Mouse (Mus musculus) ovary, adult 18-20 months (tissue): ENCODE data around the gene Prkca.

Source experiments
- DNase-seq: peaks from one replicate; pipeline ENCODE4 v3.0.0; 2022; ENCODE audit warnings: low spot score, mixed read lengths

Gene Prkca

DNA sequence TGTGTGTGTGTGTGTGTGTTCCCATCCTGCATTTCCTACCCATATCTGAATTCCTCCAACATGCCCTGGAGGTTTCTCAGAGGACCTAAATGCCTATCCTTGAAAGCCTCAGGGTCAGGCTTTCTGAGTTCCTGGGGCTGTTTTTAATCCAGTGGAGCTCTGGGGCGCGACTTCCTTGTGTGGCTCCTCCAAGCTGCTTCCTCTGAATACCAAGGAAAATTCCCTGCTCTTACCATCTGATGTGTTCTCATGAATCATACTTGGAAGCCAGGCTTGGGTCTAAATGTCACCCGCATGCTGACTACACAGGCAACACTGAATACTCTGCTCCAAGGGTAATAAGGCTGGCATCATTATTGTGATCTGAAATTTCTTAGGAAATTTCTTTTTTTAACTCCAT is 279.3 kb downstream of the Prkca start:
- DNase-seq = no peak

DNA sequence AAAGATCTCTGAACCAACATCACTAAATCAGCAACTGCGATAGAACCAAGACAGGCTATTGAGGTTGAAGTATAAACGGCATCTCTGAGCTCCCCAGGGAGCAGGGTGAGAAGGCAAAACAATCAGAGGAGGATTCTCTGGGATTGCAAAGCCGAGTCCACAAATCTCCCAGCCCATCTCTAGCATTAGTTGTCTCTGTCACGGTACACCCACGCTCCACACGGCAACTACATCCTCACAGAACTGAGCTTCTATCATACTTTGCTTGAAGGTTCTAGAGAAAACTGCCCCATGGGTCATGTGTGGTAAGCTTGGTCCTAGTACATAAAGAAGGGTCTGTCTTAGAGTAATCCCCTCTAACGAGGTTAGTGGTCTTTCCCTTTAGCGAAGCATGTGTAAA is 280.6 kb downstream of the Prkca start:
- DNase-seq = no peak

- no peak for DNase-seq
Observed at GRCm38 (mm10) chr11:108061571-108062479, 281.9 kb downstream of the Prkca start.

DNA sequence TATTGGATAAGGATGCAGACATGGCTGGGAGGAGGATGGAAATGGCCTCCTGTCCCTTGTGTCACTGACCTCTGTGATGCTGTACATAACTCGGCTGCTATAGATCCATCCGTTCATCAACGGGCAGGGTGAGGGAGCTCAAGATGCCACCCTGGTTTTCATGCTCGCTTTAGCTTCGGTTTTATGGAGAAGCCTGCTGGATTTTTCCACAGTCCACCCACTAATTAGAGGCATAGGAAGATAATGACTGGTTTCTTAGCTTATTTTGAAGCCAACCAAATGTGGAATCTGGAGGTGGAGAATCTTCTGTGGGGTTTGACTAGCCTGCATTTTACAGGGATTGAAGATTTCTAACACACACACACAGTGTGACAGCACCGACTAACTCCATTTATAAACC is 286.6 kb downstream of the Prkca start:
- DNase-seq = no peak

GRCm38 (mm10) chr11:108054647-108055046 is 289.1 kb downstream of the Prkca start:
- DNase-seq = no peak

DNA sequence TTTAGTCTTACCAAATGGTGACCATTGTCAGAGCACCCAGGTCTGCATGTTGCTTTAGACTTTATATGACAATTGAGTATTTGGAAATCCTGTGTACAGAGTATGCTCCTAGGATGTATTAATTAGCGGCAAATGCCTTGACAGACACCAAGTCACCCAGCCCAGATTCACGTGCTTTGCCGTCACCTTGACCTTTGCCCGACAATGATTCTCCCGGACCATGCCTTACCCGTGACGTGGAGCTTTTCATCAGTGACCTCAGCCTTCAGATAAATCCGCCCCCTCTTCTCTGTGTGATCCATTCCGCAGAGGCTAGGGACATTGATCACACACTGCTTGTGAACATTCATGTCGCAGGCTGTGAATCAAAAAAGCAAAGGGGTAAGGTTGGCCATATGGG is 290.0 kb downstream of the Prkca start:
- DNase-seq = no peak

DNA sequence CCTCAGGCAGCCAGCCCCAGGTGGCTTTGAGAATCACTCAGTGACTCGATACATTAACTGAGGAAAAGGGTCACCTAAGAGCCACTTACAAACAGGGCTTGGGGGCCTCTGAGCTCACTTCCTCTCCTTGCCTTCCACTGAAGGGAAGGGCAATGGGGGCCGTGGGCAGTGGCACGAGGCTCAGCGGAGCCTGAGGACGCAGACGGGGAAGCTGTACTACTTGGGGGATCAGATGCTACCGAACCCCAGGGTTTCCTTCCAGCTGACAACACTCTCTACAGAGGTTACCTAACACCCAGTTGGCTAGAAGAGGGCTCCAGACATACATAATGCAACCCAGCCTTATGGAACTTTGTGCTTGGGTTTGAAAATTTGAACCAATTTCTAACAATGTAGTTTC is 302.1 kb downstream of the Prkca start:
- no peak for DNase-seq

DNA sequence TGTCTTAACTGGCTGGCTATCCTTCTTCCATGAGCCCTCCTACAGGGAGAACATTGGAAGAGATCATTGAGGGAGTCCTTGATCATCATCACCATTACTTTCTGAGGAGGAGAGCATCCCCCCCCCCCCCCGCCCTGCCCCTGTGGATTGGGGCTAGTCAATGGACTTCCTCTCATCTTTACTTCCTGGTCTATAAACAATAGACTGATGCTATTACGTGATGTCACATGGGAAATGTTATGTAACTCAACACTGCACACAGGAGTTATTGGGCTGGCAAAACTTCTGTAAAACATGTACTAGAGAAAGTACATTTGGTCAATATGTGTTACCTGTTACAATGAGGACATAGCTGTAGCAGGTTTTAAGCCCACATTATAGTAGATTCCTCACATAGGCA is 302.9 kb downstream of the Prkca start:
- DNase-seq = no peak

DNA sequence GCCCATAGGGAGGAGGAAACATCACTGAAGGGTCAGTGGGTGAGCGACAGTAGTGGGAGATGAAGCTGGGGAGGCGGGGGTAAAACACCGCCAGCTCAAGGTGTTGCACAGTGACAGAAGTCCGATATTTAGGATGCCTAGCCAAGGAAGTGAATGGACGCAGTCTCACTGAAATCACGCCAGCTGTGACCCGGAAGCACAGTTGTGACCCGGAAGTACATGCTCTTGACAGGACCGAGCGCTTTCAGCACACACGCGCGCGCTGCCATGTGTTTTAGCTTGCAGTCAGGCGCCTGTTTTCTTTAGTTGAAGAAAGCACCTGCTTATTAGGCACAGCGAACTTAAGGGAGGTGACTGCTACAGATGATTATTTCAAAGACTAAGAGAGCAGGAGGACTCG is 304.0 kb downstream of the Prkca start:
- no peak for DNase-seq

- DNase-seq = no peak
Observed at GRCm38 (mm10) chr11:108038989-108039388, 304.7 kb downstream of the Prkca start.

DNA sequence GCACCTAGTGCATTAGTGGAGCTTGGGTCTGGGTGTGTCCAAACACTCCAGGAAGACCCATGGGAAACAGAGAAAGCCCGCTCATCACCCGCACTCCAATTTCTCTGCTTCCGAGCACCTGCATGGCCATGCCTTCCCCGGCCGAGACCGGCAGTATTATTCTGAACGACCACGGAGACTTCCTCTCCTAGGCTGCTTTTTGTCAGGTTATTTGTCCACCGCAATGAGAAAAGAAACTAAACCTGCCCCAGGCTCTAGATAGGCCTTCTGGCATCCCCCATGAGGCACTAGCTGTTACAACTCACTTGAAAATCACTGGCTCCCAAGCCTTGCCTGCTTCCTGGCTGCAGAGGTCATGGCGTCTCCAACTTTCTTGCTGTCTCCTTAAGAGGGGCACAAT is 307.4 kb downstream of the Prkca start:
- DNase-seq = no peak

DNA sequence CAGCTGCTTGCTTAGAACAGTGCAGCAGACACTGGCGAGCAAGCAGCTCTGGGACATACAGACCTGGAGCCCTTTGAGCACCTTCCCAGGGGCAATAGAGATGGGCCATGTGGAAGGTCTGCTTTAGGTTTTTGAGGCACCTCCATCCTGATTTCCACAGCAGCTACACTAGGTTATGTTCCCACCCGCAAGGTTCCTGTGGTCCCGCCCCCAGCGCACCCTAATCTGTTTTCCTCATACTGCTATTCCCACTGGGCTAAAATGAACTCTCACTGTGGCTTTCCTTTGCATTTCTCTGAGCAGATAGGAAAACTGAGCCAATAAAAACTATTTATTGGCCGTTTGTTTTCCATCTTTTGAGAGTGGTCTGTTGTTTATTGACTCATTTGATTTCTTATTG is 308.0 kb downstream of the Prkca start:
- no peak for DNase-seq

GRCm38 (mm10) chr11:108034376-108034775 is 309.4 kb downstream of the Prkca start:
- DNase-seq = no peak

DNA sequence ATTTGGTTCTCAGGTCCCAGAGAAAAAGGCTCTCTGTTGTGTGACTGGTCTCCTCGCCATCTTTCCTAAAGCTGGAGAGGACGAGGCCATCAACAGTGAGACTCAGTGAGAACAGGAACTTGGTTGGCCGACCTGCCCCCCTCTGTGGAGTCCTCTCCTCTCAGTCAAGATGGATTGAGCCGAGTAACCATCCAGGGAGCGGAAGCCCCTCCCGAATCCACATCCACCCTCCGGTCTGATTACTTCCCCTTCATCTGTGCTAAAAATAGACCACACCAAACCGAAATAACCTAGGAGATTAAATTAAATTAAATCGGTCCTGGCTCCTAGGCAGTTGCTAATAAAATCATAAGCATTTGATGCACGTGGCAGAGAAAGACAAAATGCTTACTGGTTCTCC is 311.2 kb downstream of the Prkca start:
- DNase-seq = no peak

- no peak for DNase-seq
Observed at GRCm38 (mm10) chr11:108030956-108031604, 312.6 kb downstream of the Prkca start.

GRCm38 (mm10) chr11:108029321-108029720 is 314.4 kb downstream of the Prkca start:
- DNase-seq = no peak

DNA sequence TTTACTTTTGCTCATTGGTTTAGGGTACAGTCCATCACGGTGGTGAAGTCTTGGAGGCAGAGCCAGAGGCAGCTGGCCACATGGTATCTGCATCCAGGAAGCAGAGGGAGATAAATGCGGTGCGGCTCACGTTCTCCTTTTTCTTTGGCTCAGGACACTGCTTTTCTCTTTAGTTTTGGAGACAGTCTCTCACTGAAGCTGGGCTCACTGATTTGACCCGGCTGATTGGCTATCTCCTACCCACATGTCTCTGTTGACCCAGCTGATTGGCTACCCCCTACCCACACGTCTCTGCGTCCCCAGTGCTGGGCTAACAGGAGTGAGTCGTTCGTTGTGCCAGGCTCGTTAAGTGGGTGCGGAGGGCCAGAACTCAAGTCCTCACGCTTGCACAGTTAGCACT is 315.3 kb downstream of the Prkca start:
- DNase-seq = peak; percentile 4

DNA sequence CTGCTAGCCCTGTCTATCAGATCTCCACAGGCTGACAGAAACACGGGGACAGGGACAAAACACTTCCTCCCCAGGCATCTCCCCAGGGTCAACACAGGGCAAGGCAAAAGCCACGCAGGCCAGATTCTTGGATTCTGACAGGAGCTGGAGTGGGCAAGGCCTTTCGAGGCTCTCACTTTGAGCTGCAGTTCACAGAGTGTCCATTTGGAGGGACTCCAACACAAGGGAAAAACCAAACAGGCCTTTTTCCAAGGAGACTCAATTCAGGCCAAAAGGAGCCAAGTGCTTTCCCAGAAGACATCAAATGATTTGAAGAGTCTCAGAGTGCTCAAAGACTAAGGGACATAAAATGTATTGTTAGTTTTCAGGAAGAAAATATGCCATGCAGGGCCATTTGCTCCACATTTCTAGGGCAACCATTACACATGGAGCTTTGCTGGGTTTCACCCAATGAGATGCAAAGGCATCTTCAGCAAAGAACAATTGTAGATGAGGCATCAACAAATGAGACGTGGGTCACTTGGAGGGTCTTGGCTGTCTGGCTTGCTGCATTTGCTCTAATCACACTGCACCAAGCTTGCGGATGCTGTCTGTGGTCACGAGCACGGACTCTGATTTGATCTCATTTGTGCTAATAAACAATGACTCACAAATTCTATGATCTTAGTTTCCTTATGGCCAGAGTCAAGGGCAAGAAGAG is 317.9 kb downstream of the Prkca start:
- no peak for DNase-seq

DNA sequence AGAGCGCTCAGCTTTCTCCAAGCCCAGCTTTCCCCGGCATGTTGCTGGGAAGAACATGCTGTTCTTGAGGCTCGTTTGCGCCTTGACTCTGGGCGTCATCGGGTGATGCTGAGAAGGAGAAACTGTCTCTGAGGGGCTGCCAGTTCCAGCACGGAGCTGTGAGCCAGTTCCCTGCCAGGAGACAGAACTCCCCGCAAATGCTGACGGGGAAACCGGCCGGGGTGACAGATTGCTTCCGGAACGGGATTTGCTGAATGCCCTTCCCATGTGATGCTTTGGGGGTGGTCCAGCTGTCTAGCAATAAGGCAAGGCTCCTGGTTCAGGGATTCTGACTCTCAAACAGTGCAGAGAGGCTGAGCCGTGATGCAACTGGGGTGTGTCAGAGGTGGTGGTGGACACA is 320.5 kb downstream of the Prkca start:
- DNase-seq = no peak

DNA sequence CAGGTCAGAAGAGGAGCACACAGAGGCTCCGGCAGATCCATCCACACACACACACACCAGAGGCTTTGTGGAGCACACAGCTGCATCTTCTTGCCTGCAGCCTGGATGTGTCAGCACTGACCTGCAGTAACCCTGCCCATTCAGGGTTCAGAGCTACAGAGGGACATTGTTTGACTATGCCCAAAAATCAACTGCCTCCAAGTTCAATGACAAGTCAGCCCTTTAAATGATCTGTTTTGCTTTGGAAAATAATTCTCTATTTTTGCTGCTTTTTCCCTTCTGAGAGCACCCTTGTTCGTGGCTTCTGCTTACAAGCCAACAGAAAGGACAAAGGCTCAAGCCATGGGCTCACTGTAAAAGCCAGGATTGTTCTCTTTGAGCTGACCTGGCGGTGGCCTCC is 322.8 kb downstream of the Prkca start:
- no peak for DNase-seq

DNA sequence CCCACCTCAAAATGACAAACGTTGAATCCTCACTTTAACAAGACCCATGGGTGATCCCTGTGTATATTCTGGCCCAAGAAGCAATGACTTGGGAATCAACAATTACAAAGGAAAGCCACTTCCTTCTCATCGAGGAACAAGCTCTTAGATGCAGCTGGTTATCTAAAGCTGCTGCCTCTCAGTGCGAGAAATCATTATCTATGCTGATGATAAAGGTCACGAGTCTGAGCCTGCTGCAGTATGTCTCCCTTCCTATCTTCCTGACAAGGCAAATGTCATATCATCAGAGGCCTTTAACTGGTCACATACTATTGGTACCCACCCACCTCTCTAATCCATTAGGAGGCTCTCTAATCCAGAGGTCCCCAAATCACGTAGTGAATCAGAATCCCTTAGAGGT is 328.4 kb downstream of the Prkca start:
- no peak for DNase-seq

GRCm38 (mm10) chr11:108013390-108013789 is 330.3 kb downstream of the Prkca start:
- DNase-seq = no peak

DNA sequence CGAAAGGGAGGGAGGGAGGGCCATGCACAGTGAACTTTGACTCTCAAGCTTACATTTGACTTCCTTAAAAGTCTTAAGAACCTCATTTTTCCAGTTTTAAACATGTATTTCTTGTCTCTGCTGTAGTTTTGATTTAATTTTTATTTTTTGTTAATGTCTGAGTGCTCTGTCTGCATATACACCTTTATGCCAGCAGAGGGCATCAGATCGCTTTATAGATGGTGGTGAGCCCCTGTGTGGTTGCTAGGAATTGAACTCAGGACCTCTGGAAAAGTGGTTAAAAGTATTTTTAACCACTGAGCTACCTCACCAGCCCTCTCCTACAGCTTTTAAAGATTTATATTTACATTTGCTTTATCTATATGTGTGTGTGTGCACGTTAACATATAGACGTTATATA is 333.3 kb downstream of the Prkca start:
- no peak for DNase-seq
